Mouse (Mus musculus) liver, postnatal 0 days (tissue): ENCODE results near the gene Prss40.

ENCODE experiments used
- CTCF ChIP-seq: sonication (generic); IDR thresholded peaks from 2 replicates; pipeline ENCODE4 v1.5.1; 2016; ENCODE audit warnings: antibody characterized with exemption, low read depth
- EP300 ChIP-seq: IDR thresholded peaks from 2 replicates; pipeline ENCODE4 v1.6.1; 2016; ENCODE audit warnings: antibody characterized with exemption, low read depth, mild to moderate bottlenecking

GRCm38 (mm10) chr1:34511027-34511426 lies 49.7 kb downstream of the Prss40 start:
- TF ChIP-seq CTCF (peak; percentile 75), EP300 (no peak)
